Mouse (Mus musculus) thymus, postnatal 0 days (tissue): Measurements from ENCODE around the gene Gm45234. TPM values are rescaled to one million over a fixed set of nuclear protein-coding genes. Genes with fewer than 3 reads are reported as not detected.
A peak's percentile ranks its signal among the peaks of the same experiment; 100 is the strongest.

Source experiments
- DNase-seq: peaks from one replicate; pipeline ENCODE4 v3.0.0-alpha.2; 2015; ENCODE audit warnings: low spot score
- microRNA counts: library from miRNA; unstranded; fragments of <30 nt; microRNA quantifications from one replicate; lab custom pipeline; 2015
- microRNA-seq: library from miRNA; unstranded; fragments of <30 nt; microRNA quantifications from one replicate; pipeline ENCODE4, GENCODE M21; 2016; ENCODE audit warnings: borderline number of aligned reads
- polyA plus RNA-seq: library from polyadenylated mRNA; unstranded; fragments of >200 nt; fragmentation: Nextera tagmentation; extraction: Ambion mirVana; gene quantifications from 2 replicates; pipeline ENCODE4 v1.2.1, GENCODE M21; 2015

Gene Gm45234
- polyA plus RNA-seq, 1 experiment from 2014 or later = not detected

GRCm38 (mm10) chr6:124708289-124708889 lies 47.4 kb downstream of the Gm45234 start:
- DNase-seq = no peak

- no peak for DNase-seq
These were observed 49.7 kb downstream of the Gm45234 start for GRCm38 (mm10) chr6:124706061-124706627.

GRCm38 (mm10) chr6:124704417-124704816 lies 51.4 kb downstream of the Gm45234 start:
- DNase-seq = no peak

GRCm38 (mm10) chr6:124703789-124704188 lies 52.0 kb downstream of the Gm45234 start:
- no peak for DNase-seq

- DNase-seq = peak; percentile 82
These were observed 53.1 kb downstream of the Gm45234 start for GRCm38 (mm10) chr6:124702784-124703103.

- DNase-seq = no peak
These were observed 53.6 kb downstream of the Gm45234 start for GRCm38 (mm10) chr6:124702102-124702783.

- peak; percentile 43 for DNase-seq
These were observed 54.5 kb downstream of the Gm45234 start for GRCm38 (mm10) chr6:124701338-124701737.

- DNase-seq = no peak
These were observed 55.7 kb downstream of the Gm45234 start for GRCm38 (mm10) chr6:124699962-124700610.

- DNase-seq = no peak
These were observed 56.5 kb downstream of the Gm45234 start for GRCm38 (mm10) chr6:124699366-124699765.

GRCm38 (mm10) chr6:124698751-124699150 lies 57.1 kb downstream of the Gm45234 start:
- no peak for DNase-seq

GRCm38 (mm10) chr6:124696441-124697150 lies 59.2 kb downstream of the Gm45234 start:
- no peak for DNase-seq

- peak; percentile 27 for DNase-seq
These were observed 61.5 kb downstream of the Gm45234 start for GRCm38 (mm10) chr6:124694166-124694955.

GRCm38 (mm10) chr6:124693243-124693981 lies 62.4 kb downstream of the Gm45234 start:
- no peak for DNase-seq

- no peak for DNase-seq
These were observed 65.3 kb downstream of the Gm45234 start for GRCm38 (mm10) chr6:124690517-124690916.

MicroRNAs within 50 kb of the gene (microRNA counts, 519-probe panel; counts per million panel counts)
- microRNA mmu-miR-141 (lab: Ali Mortazavi, UCI) = 6,816 counts per million, percentile 93 among the panel's probes with 10 or more counts
- microRNA mmu-miR-200c (lab: Ali Mortazavi, UCI) = 6,343 counts per million, percentile 91 among the panel's probes with 10 or more counts

Small RNA genes lying within 50 kb of the gene (microRNA-seq; reads per million reads assigned to microRNA genes)
- 2,588 reads per million, percentile 80 among the genes with 10 or more reads in this experiment for gene Mir141
- gene Mir200c = 11,834 reads per million, percentile 94 among the genes with 10 or more reads in this experiment

Other genes with a start within 250 kb of the Gm45234 start
- 6.5 and 7.4 TPM in 2 replicates for gene C1ra, start 243.6 kb downstream of the Gm45234 start, polyA plus RNA-seq
- 10.1 and 11.2 TPM in 2 replicates for gene C1s1, start 213.7 kb downstream of the Gm45234 start, polyA plus RNA-seq
- gene C1rb, start 185.7 kb downstream of the Gm45234 start, polyA plus RNA-seq = not detected in 2 replicates
- 0.10 and 0.15 TPM in 2 replicates for gene C1s2, start 119.9 kb downstream of the Gm45234 start, polyA plus RNA-seq
- gene Lpcat3, start 93.0 kb downstream of the Gm45234 start, polyA plus RNA-seq = 77.7 and 80.4 TPM in 2 replicates
- gene Emg1, start 43.8 kb downstream of the Gm45234 start, polyA plus RNA-seq = 368 and 388 TPM in 2 replicates
- 321 and 329 TPM in 2 replicates for gene Phb2, start 43.7 kb downstream of the Gm45234 start, polyA plus RNA-seq
- 157 and 167 TPM in 2 replicates for gene Ptpn6, start 17.3 kb downstream of the Gm45234 start, polyA plus RNA-seq
- 541 and 549 TPM in 2 replicates for gene Grcc10, start 14.6 kb downstream of the Gm45234 start, polyA plus RNA-seq
- 4.5 and 4.7 TPM in 2 replicates for gene Atn1, start 503 bp upstream of the Gm45234 start, polyA plus RNA-seq
- gene Eno2, start 13.7 kb upstream of the Gm45234 start, polyA plus RNA-seq = 3.8 TPM in 2 replicates
- 2.4 and 3.2 TPM in 2 replicates for gene Lrrc23, start 23.7 kb upstream of the Gm45234 start, polyA plus RNA-seq
- gene Spsb2, start 52.6 kb upstream of the Gm45234 start, polyA plus RNA-seq = 8.9 and 9.4 TPM in 2 replicates
- 231 and 275 TPM in 2 replicates for gene Tpi1, start 58.3 kb upstream of the Gm45234 start, polyA plus RNA-seq
- gene Usp5, start 73.5 kb upstream of the Gm45234 start, polyA plus RNA-seq = 93.0 and 93.4 TPM in 2 replicates
- gene Cdca3, start 73.5 kb upstream of the Gm45234 start, polyA plus RNA-seq = 240 and 258 TPM in 2 replicates
- 2.3 and 2.4 TPM in 2 replicates for gene Gnb3, start 84.3 kb upstream of the Gm45234 start, polyA plus RNA-seq
- gene P3h3, start 101.7 kb upstream of the Gm45234 start, polyA plus RNA-seq = 1.9 TPM in 2 replicates
- gene Gpr162, start 108.0 kb upstream of the Gm45234 start, polyA plus RNA-seq = 15.2 and 21.8 TPM in 2 replicates
- gene Cd4, start 132.2 kb upstream of the Gm45234 start, polyA plus RNA-seq = 102 TPM in 2 replicates
- 5.5 and 6.1 TPM in 2 replicates for gene Lag3, start 155.7 kb upstream of the Gm45234 start, polyA plus RNA-seq
- 204 and 256 TPM in 2 replicates for gene Ptms, start 164.1 kb upstream of the Gm45234 start, polyA plus RNA-seq
- 267 and 277 TPM in 2 replicates for gene Mlf2, start 175.4 kb upstream of the Gm45234 start, polyA plus RNA-seq
- 86.0 and 95.5 TPM in 2 replicates for gene Cops7a, start 209.5 kb upstream of the Gm45234 start, polyA plus RNA-seq
- gene Pianp, start 240.7 kb upstream of the Gm45234 start, polyA plus RNA-seq = 0.50 and 0.55 TPM in 2 replicates